Mouse (Mus musculus) central nervous system, embryonic 11.5 days (tissue): ENCODE data around the gene Cdk15. TPM values are rescaled to one million over a fixed set of nuclear protein-coding genes. Genes with fewer than 3 reads are reported as not detected.

Experiments
- polyA plus RNA-seq: library from polyadenylated mRNA; depleted of rRNA; stranded (reverse); fragments of >200 nt; gene quantifications from 2 replicates; pipeline ENCODE4 v1.2.3, GENCODE M21; 2012; rRNA removed

The Cdk15 gene
- 0.24 and 0.36 TPM in 2 replicates for polyA plus RNA-seq

GRCm38 (mm10) chr1:59256751-59257231, at the start of gene Cdk15:
Gene Cdk15 (plus strand): TSS chr1:59256906.

GRCm38 (mm10) chr1:59236856-59237441, 19.8 kb upstream of the Cdk15 start, which contains the start of gene Als2:
Gene Als2 (minus strand): TSS chr1:59237231.

Other genes with a start within 250 kb of the Cdk15 start
- 0.07 TPM in 1 of 2 replicates, not detected in the other for gene C2cd6, start 162.0 kb upstream of the Cdk15 start, polyA plus RNA-seq
- 34.5 and 55.2 TPM in 2 replicates for gene Tmem237, start 136.5 kb upstream of the Cdk15 start, polyA plus RNA-seq
- 1.1 TPM in 2 replicates for gene Mpp4, start 93.5 kb upstream of the Cdk15 start, polyA plus RNA-seq
- gene Als2, start 19.7 kb upstream of the Cdk15 start, polyA plus RNA-seq, result 12.8 and 13.4 TPM in 2 replicates
- gene Fzd7, start 225.5 kb downstream of the Cdk15 start, polyA plus RNA-seq, result 18.7 and 26.8 TPM in 2 replicates